Mouse (Mus musculus) heart, embryonic 14.5 days (tissue): ENCODE results near the gene Slc51a. TPM values are rescaled to one million over a fixed set of nuclear protein-coding genes. Genes with fewer than 3 reads are reported as not detected.

ENCODE experiments used
- polyA plus RNA-seq: library from polyadenylated mRNA; unstranded; fragments of >200 nt; fragmentation: Nextera tagmentation; extraction: Ambion mirVana; gene quantifications from 2 replicates; pipeline ENCODE4 v1.2.1, GENCODE M21; 2014

Slc51a gene
- polyA plus RNA-seq, 1 experiment from 2014 or later = 1.4 TPM

Other genes starting within 250 kb of the Slc51a start
- 12.9 and 13.0 TPM in 2 replicates for gene Fbxo45, start 240.7 kb downstream of the Slc51a start, polyA plus RNA-seq
- gene Wdr53, start 240.7 kb downstream of the Slc51a start, polyA plus RNA-seq = 10.9 and 11.5 TPM in 2 replicates
- gene Smco1, start 216.4 kb downstream of the Slc51a start, polyA plus RNA-seq = 0.14 TPM in 1 of 2 replicates, not detected in the other
- 18.1 and 18.8 TPM in 2 replicates for gene Rnf168, start 210.4 kb downstream of the Slc51a start, polyA plus RNA-seq
- 19.4 and 21.8 TPM in 2 replicates for gene Ubxn7, start 155.6 kb downstream of the Slc51a start, polyA plus RNA-seq
- gene Tm4sf19, start 87.4 kb downstream of the Slc51a start, polyA plus RNA-seq = 0.16 TPM in 1 of 2 replicates, not detected in the other
- gene Tctex1d2, start 68.2 kb downstream of the Slc51a start, polyA plus RNA-seq = 26.9 and 29.3 TPM in 2 replicates
- 47.4 and 48.7 TPM in 2 replicates for gene Pcyt1a, start 57.0 kb downstream of the Slc51a start, polyA plus RNA-seq
- gene Zdhhc19, start 8.4 kb upstream of the Slc51a start, polyA plus RNA-seq = not detected in 2 replicates
- 48.6 and 57.2 TPM in 2 replicates for gene Tfrc, start 121.0 kb upstream of the Slc51a start, polyA plus RNA-seq
- gene Tnk2, start 156.0 kb upstream of the Slc51a start, polyA plus RNA-seq = 6.7 and 7.3 TPM in 2 replicates
- not detected in 2 replicates for gene Muc4, start 248.0 kb upstream of the Slc51a start, polyA plus RNA-seq